Mouse (Mus musculus) MEL (cell line): Measurements from ENCODE around the gene Atoh8.

ENCODE experiments used
- CTCF ChIP-seq, 3 experiments: IDR thresholded peaks in 2 of 3; conservative IDR thresholded peaks in 1 of 3; 2 replicates each; pipeline ENCODE4 v1.5.1; 2011 to 2012; ENCODE audit warnings: low read length in 3 of 3, low read depth in 2 of 3, mild to moderate bottlenecking in 2 of 3, improper control_type of control experiment in 1 of 3, inconsistent platforms in 1 of 3, mixed read lengths in 1 of 3, moderate library complexity in 1 of 3; ENCODE audit not compliant: control insufficient read depth in 1 of 3, insufficient read depth in 1 of 3, poor library complexity in 1 of 3, severe bottlenecking in 1 of 3
- RCOR1 ChIP-seq: IDR thresholded peaks from 2 replicates; pipeline ENCODE4 v1.6.1; 2012; ENCODE audit warnings: low read depth, mild to moderate bottlenecking, inconsistent platforms, low read length, improper control_type of control experiment

- TF ChIP-seq CTCF (IDR thresholded peaks at IDR 0.05 in 2 of 3, conservative IDR thresholded peaks at IDR 0.05 in 1 of 3; ENCODE audit: control insufficient read depth in 1 of 3, insufficient read depth in 1 of 3, low read depth in 2 of 3, low read length in 3 of 3, poor library complexity in 1 of 3, severe bottlenecking in 1 of 3) (no peak), RCOR1 (no peak)
Observed at GRCm38 (mm10) chr6:72215582-72215981, 19.8 kb downstream of the Atoh8 start.
